ENCODE assay signal across 30 mouse cellular contexts in genomic region chr12:102887366-102887765, GRCm38 (mm10). TPM values are rescaled to one million over a fixed set of nuclear protein-coding genes. Genes with fewer than 3 reads are reported as not detected.
A peak's percentile ranks its signal among the peaks of the same experiment; 100 is the strongest.
DNase-seq lines count a peak whose midpoint lies in the region; ATAC-seq lines count a peak whose summit lies in the region.
"Had no signal": no experiment of that assay in that cellular context is flagged by ENCODE, and none has a peak within 500 bp of the region (broad histone marks: within the 10 kb centered on the region; RNA-seq: fewer than 3 reads in every experiment).

No protein-coding gene starts in this region.

- H3K4me3 ChIP-seq in forebrain, embryonic 10.5 days = no peak overlapping the region
- no peak overlapping the region for H3K4me3 ChIP-seq in forebrain, embryonic 16.5 days (replicated peaks; ENCODE audit: low read length)
- no peak overlapping the region for H3K4me3 ChIP-seq in intestine, embryonic 15.5 days (replicated peaks)
- H3K4me3 ChIP-seq: embryonic facial prominence, embryonic 13.5 days; embryonic facial prominence, embryonic 15.5 days; erythroblast, embryonic 14.5 days; forebrain, embryonic 13.5 days; forebrain, embryonic 15.5 days; gastrocnemius, adult 2 months had no signal

- no peaks in the 10 kb centered on the region for H3K36me3 ChIP-seq in forebrain, embryonic 10.5 days (replicated peaks)
- H3K36me3 ChIP-seq in forebrain, embryonic 16.5 days (ENCODE audit: control insufficient read depth, insufficient read depth) = no peaks in the 10 kb centered on the region
- no peaks in the 10 kb centered on the region for H3K36me3 ChIP-seq in intestine, embryonic 15.5 days
- H3K36me3 ChIP-seq: embryonic facial prominence, embryonic 13.5 days; embryonic facial prominence, embryonic 15.5 days; forebrain, embryonic 15.5 days; G1E had no signal

- peak overlapping the region; percentile 2; the same call in 1 of the 2 replicates for H3K27ac ChIP-seq in forebrain, embryonic 10.5 days
- H3K27ac ChIP-seq in forebrain, embryonic 16.5 days (ENCODE audit: low read length) = no peak overlapping the region
- no peak overlapping the region for H3K27ac ChIP-seq in intestine, embryonic 15.5 days
- H3K27ac ChIP-seq: embryonic facial prominence, embryonic 13.5 days; embryonic facial prominence, embryonic 15.5 days; forebrain, embryonic 13.5 days; forebrain, embryonic 15.5 days; gastrocnemius, adult 2 months had no signal

- 49% methylated on average over 10 of the region's 10 CpGs for WGBS in forebrain, embryonic 10.5 days
- WGBS in forebrain, embryonic 16.5 days = 39% methylated on average over 10 of the region's 10 CpGs
- 63% methylated on average over 10 of the region's 10 CpGs for WGBS in intestine, embryonic 15.5 days

- H3K9me3 ChIP-seq in forebrain, embryonic 10.5 days = no peaks in the 10 kb centered on the region
- no peaks in the 10 kb centered on the region for H3K9me3 ChIP-seq in forebrain, embryonic 16.5 days (ENCODE audit: control insufficient read depth, low read length)
- no peaks in the 10 kb centered on the region for H3K9me3 ChIP-seq in intestine, embryonic 15.5 days
- H3K9me3 ChIP-seq: embryonic facial prominence, embryonic 13.5 days; embryonic facial prominence, embryonic 15.5 days; forebrain, embryonic 13.5 days; forebrain, embryonic 15.5 days had no signal

- no peak for ATAC-seq in forebrain, embryonic 16.5 days
- ATAC-seq in monocyte, adult 5-6 weeks (replicated peaks; ENCODE audit: insufficient number of reproducible peaks, low FRiP score, low TSS enrichment, poor library complexity, severe bottlenecking) = no peak
- no peak for ATAC-seq in intestine, embryonic 15.5 days
- ATAC-seq: activated CD4-positive, CD25-positive, alpha-beta regulatory T cell, adult 4 months; CD4-positive, CD25-positive, alpha-beta regulatory T cell, adult 4 months; forebrain, embryonic 13.5 days; forebrain, embryonic 15.5 days; Patski had no signal

- peaks cover 6% of the 10 kb centered on the region; the same call in 1 of the 2 replicates for H3K27me3 ChIP-seq in forebrain, embryonic 10.5 days (ENCODE audit: poor library complexity, severe bottlenecking)
- H3K27me3 ChIP-seq in forebrain, embryonic 16.5 days (replicated peaks; ENCODE audit: control insufficient read depth, insufficient read depth, low read length) = no peaks in the 10 kb centered on the region
- H3K27me3 ChIP-seq in intestine, embryonic 15.5 days (replicated peaks) = no peaks in the 10 kb centered on the region
- H3K27me3 ChIP-seq: CH12.LX; embryonic facial prominence, embryonic 13.5 days; embryonic facial prominence, embryonic 15.5 days; forebrain, embryonic 13.5 days; forebrain, embryonic 15.5 days had no signal

- DNase-seq in adrenal gland, adult 2 months = peak; percentile 51
- DNase-seq in adrenal gland, postnatal 4 days (ENCODE audit: low spot score in 2 of 2) = no peak
- DNase-seq in forebrain, embryonic 10.5 days (ENCODE audit: extremely low spot score, low spot score) = no peak
- DNase-seq in adrenal gland, postnatal 14 days = peak; percentile 51
- DNase-seq: cerebellum, adult 11 months; cerebellum, adult 18-20 months; cerebellum, adult 8-10 months; cerebellum, adult 9-11 months; cerebellum, postnatal 14 days; cerebellum, postnatal 36 days; embryo, embryonic 11 days; gastrocnemius, adult 2 months had no signal

- peaks cover 34% of the 10 kb centered on the region for H3K4me1 ChIP-seq in forebrain, embryonic 10.5 days
- no peaks in the 10 kb centered on the region for H3K4me1 ChIP-seq in forebrain, embryonic 16.5 days (replicated peaks; ENCODE audit: control insufficient read depth, insufficient read depth, low read length)
- no peaks in the 10 kb centered on the region for H3K4me1 ChIP-seq in intestine, embryonic 15.5 days (replicated peaks)
- H3K4me1 ChIP-seq: embryonic facial prominence, embryonic 13.5 days; embryonic facial prominence, embryonic 15.5 days had no signal

- no peak overlapping the region for H3K4me2 ChIP-seq in forebrain, embryonic 16.5 days (ENCODE audit: low read length)
- H3K4me2 ChIP-seq in intestine, embryonic 15.5 days (replicated peaks) = no peak overlapping the region
- H3K4me2 ChIP-seq: embryonic facial prominence, embryonic 13.5 days; embryonic facial prominence, embryonic 15.5 days; forebrain, embryonic 13.5 days; forebrain, embryonic 15.5 days had no signal

- no peak overlapping the region for H3K9ac ChIP-seq in forebrain, embryonic 16.5 days (replicated peaks; ENCODE audit: low read depth, low read length)
- no peak overlapping the region for H3K9ac ChIP-seq in intestine, embryonic 15.5 days
- H3K9ac ChIP-seq: embryonic facial prominence, embryonic 13.5 days; embryonic facial prominence, embryonic 15.5 days; forebrain, embryonic 13.5 days; forebrain, embryonic 15.5 days had no signal

RNA-seq across cellular contexts. Expression of gene Btbd7, which starts 9.1 kb away (rescaled TPM):
- 10 to 100 TPM; 37.4 to 49.2 TPM for total RNA-seq in adrenal gland, adult 2 months (2021)
- polyA plus RNA-seq in adrenal gland, adult 2 months (2012; rRNA removed) = 8.7 and 9.5 TPM in 2 replicates
- 10 to 100 TPM; 52.5 to 54.0 TPM for total RNA-seq in adrenal gland, postnatal 4 days (2021)
- polyA plus RNA-seq in forebrain, embryonic 10.5 days (2016; fragmentation: Nextera tagmentation; extraction: Ambion mirVana) = 16.1 and 17.1 TPM in 2 replicates
- polyA plus RNA-seq in forebrain, embryonic 16.5 days (2015; fragmentation: Nextera tagmentation; extraction: Ambion mirVana) = 16.1 and 17.5 TPM in 2 replicates
- 42.5 and 44.4 TPM in 2 replicates for total RNA-seq in adrenal gland, postnatal 14 days (2021)
- total RNA-seq in monocyte, adult 5-6 weeks (2017) = 27.2 to 52.0 TPM (median 37.5 TPM) in 3 replicates
- 15.0 and 15.9 TPM in 2 replicates for polyA plus RNA-seq in intestine, embryonic 15.5 days (2015; fragmentation: Nextera tagmentation; extraction: Ambion mirVana)

RNA-seq across cellular contexts. Expression of gene Cox8c, which starts 11.8 kb away (rescaled TPM):
- not detected for total RNA-seq in adrenal gland, adult 2 months (2021)
- polyA plus RNA-seq in adrenal gland, adult 2 months (2012; rRNA removed) = not detected in 2 replicates
- total RNA-seq in adrenal gland, postnatal 4 days (2021) = not detected
- polyA plus RNA-seq in forebrain, embryonic 10.5 days (2016; fragmentation: Nextera tagmentation; extraction: Ambion mirVana) = not detected in 2 replicates
- polyA plus RNA-seq in forebrain, embryonic 16.5 days (2015; fragmentation: Nextera tagmentation; extraction: Ambion mirVana) = not detected in 2 replicates
- not detected in 2 replicates for total RNA-seq in adrenal gland, postnatal 14 days (2021)
- total RNA-seq in monocyte, adult 5-6 weeks (2017) = not detected in 3 replicates
- not detected in 2 replicates for polyA plus RNA-seq in intestine, embryonic 15.5 days (2015; fragmentation: Nextera tagmentation; extraction: Ambion mirVana)
- total RNA-seq: CH12.LX; common myeloid progenitor, adult 5-6 weeks; G1E; gastrocnemius, adult 2 months had no signal
- polyA plus RNA-seq: activated CD4-positive, CD25-positive, alpha-beta regulatory T cell, adult 4 months; brain, embryonic 14.5 days; CD4-positive, CD25-positive, alpha-beta regulatory T cell, adult 4 months; embryonic facial prominence, embryonic 11.5 days; embryonic facial prominence, embryonic 13.5 days; embryonic facial prominence, embryonic 15.5 days; erythroblast, embryonic 14.5 days; forebrain, embryonic 11.5 days; forebrain, embryonic 13.5 days; forebrain, embryonic 15.5 days; frontal cortex, adult 2 months; G1E; Patski had no signal

Comparison
In these comparisons a context has a peak if more than half of its experiments do, and no peak if none do; other contexts are left out.
1. DNase-seq: peak in adrenal gland, adult 2 months (single experiment) and adrenal gland, postnatal 14 days (single experiment); none in adrenal gland, postnatal 4 days (0 of 2) and forebrain, embryonic 10.5 days (single experiment).